Mouse (Mus musculus) lung, postnatal 0 days (tissue): ENCODE measurements at regions not wholly inside any gene's neighbourhood (a gene's known extent, or its start where the extent isn't known, plus 50 kb on each side); places are given as distances from the start of the nearest gene placed in this dataset.

Experiments used
- CTCF ChIP-seq: IDR thresholded peaks from 2 replicates; pipeline ENCODE4 v1.5.1; 2016; ENCODE audit warnings: antibody characterized with exemption, mild to moderate bottlenecking
- EP300 ChIP-seq: IDR thresholded peaks from 2 replicates; pipeline ENCODE4 v1.6.1; 2016; ENCODE audit warnings: antibody characterized with exemption, mild to moderate bottlenecking, control low read depth

GRCm38 (mm10) chr10:17343829-17344228 is 379.2 kb upstream of the Cited2 start:
- TF ChIP-seq CTCF = no peak
- TF ChIP-seq EP300 = no peak
